Mouse (Mus musculus): Measurements from ENCODE around the gene Gucd1.

Gucd1 gene

DNA sequence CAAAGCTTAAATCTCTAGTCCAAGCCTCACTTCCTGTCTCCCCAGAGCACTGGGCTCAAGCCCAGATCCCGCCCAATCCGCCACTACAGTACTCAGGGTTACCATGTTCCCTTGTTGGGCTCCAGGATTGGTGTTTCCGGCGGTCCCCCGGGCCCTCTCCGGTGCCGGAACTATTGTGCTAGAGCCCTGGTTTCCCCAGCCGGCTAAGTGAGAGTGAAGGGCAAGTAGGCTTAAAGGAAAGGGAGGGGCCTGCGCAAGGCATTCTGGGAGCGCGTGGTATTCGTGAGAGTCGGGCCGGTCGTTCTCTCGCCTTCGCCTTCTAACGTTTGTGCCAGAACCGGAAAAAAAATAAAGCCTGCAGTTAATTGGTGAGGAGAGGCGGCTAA, at the start of gene Gucd1:
Gucd1 (minus strand) TSS at position 215 of the 386 bp plus-strand sequence.
- CTCF ChIA-PET: no interaction called here
- POLR2A ChIA-PET: interaction anchor here in 3 of 4 experiments (0.6 to 2.2 kb wide), 23 partner anchors 9 to 952 kb away, joined by 3 to 10 read pairs (median 3); partner anchors contain the start of gene Mmp11 (in 1 of the 3)

DNA sequence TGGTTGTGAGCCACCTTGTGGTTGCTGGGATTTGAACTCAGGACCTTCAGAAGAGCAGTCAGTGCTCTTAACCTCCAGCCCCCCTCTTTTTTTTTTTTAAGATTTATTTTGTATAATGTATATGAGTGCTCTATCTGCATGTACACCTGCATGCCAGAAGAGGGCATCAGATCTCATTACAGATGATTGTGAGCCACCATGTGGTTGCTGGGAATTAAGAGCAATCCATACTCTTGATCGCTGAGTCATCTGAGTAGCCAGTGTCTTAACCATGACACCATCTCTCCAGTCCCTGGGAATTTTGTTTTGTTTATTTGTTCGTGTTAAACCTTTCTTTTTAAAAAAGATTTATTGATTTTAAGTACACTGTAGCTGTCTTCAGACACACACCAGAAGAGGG, 49.0 kb upstream of the Gucd1 start:
- ChIA-PET POLR2A (interaction anchor here in 3 of 4 experiments (0.6 to 2.2 kb wide), 6 partner anchors 20 to 371 kb away, joined by 3 to 7 read pairs (median 3); partner anchors contain the start of genes Gucd1 (in 2 of the 3) and Snrpd3 (in 1 of the 3)), CTCF (interaction anchor here in 2 of 4 experiments (1.2 to 1.3 kb wide), 2 partner anchors 19 to 20 kb away, joined by 3 to 5 read pairs; no protein-coding TSS in a partner anchor)

DNA sequence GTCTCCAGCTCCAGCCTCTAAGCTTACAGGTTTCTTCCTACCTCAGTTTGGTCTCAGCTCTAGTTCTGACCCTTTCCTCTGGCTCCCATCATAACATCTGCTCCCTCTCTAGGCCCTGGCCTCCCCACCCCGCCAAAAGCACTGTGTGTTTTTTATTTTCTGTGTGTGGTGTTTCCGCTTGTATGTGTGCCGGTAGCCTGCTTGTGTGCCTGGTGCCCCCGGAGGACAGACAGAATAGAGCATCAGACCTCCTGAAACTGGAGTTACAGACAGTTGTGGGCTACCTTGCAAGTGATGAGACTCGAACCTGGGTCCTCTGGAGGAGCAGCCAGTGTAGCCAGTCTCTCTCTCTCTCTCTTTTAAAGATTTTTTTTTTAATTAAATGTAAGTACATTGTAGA, 48.5 kb upstream of the Gucd1 start:
- POLR2A ChIA-PET: interaction anchor here in 3 of 4 experiments (0.6 to 2.2 kb wide), 14 partner anchors 9 to 1672 kb away, joined by 3 to 9 read pairs (median 3); partner anchors contain the start of genes Gucd1 (in 2 of the 3), Ddt (in 1 of the 3), Gm20441 (in 1 of the 3) and Gstt3 (in 1 of the 3)
- CTCF ChIA-PET: interaction anchor here in 2 of 4 experiments (1.1 to 1.3 kb wide), 3 partner anchors 20 to 285 kb away, joined by 3 to 5 read pairs (median 3); no protein-coding TSS in a partner anchor

DNA sequence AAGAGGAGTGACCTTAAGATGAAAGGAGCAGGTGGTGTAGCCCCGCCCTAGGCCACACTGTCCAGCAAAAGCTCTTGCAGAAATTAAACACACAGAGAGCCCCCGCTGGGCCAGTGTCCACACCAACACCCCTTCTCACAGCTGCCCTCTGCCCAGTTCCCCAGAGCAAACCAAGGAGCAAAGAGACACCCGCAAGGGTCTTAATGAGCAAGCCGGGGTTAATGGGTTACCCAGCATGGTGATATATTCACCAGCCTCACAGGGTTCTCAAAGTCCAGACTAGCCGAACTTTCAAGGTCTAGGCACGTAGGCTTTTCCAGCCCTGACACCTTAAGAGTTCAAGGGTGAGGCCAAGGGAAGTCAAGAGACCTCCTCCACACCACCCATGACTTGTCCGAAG, 48.1 kb upstream of the Gucd1 start:
- CTCF ChIA-PET: interaction anchor here (0.6 to 1.3 kb wide), 7 partner anchors 19 to 316 kb away, joined by 3 to 5 read pairs (median 3); no protein-coding TSS in a partner anchor
- POLR2A ChIA-PET: interaction anchor here in 3 of 4 experiments (0.6 to 2.2 kb wide), 21 partner anchors 9 to 1672 kb away, joined by 3 to 9 read pairs (median 4); partner anchors contain the start of genes Ddt (in 2 of the 3), Gucd1 (in 2 of the 3), Cabin1 (in 1 of the 3) and Gm20441 (in 1 of the 3)

DNA sequence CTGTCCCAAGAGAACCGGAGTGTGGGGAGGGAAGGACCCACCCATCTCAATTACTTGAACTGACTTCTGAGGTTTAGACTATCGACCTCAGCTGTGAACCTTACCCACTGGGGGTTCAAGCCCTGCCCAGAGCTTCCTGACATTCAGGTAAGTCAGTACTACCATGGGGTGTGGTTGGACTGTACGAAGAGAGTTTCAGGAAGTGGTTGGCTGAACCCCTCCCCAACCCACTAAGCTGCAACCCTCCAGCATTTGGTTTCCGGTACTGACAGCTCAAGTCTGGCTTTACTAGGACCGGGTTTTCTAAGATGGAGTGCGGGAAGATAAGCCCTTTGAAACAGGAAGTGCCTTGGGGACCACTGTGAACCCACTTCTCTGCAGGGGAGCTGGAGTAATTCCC, 47.7 kb upstream of the Gucd1 start:
- CTCF ChIA-PET: interaction anchor here (0.5 to 1.3 kb wide), 9 partner anchors 20 to 386 kb away, joined by 3 to 5 read pairs (median 3); partner anchors contain the start of gene Susd2 (in 1 of the 4)
- POLR2A ChIA-PET: interaction anchor here (0.5 to 2.2 kb wide), 27 partner anchors 8 to 608 kb away, joined by 3 to 7 read pairs (median 3); partner anchors contain the start of genes Ddt (in 2 of the 4), Gucd1 (in 2 of the 4), Cabin1 (in 1 of the 4) and Gm20441 (in 1 of the 4)

DNA sequence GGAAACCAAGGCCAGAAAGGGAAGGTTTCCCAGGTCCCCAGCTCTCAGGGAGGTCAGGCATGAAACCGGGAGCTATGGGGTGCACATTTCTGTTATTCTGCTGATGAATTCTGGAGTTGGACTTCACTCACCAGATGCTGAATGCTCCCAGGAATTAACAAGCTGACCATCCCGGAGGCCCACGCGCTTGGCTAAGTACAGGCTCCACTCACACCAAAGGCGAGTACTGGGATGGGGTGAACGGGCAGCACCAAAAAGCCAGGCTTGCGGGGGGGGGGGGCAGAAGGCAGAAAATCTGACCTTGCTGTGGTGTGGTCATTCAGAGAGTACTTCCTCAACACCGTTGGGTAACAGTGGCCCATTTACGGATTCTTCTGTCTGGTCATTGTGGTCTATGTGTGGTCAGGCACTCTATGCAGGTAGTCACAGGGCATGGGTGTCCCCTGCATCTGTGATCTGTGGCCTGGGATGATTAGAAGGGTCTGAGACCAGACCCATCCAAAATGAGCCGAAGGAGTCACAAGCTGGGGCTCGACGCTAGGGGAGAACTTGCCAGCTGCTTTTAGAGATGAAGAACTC, 47.0 kb upstream of the Gucd1 start:
- POLR2A ChIA-PET: interaction anchor here (0.5 to 2.2 kb wide), 32 partner anchors 9 to 683 kb away, joined by 3 to 8 read pairs (median 4); partner anchors contain the start of genes Ddt (in 2 of the 4), Gucd1 (in 2 of the 4), Cabin1 (in 1 of the 4) and Gstt2 (in 1 of the 4)
- CTCF ChIA-PET: interaction anchor here in 3 of 4 experiments (0.5 to 1.1 kb wide), 8 partner anchors 22 to 1070 kb away, joined by 3 to 6 read pairs (median 3); partner anchors contain the start of gene Susd2 (in 1 of the 3)

DNA sequence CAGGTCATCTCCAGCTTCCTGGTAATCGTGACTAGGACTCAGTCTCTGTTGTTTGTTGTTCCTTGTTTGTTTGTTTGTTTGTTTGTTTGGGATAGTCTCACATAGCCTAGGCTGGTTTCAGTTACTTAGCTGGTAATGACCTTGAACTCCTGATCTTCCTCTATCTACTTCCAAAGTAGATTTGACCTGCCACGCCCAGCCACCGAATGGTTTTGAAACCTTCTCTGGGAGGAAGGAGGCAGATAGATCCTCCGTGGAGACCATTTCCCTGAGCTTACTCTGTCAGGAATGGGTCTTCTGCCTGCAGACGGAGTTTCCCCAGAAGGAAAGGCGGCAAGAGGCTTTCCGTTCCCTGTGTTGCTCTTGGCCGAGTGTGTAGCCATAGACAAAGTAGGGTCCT, 44.8 kb upstream of the Gucd1 start:
- CTCF ChIA-PET: interaction anchor here in 3 of 4 experiments (0.5 to 1.6 kb wide), 6 partner anchors 11 to 785 kb away, joined by 3 to 26 read pairs (median 4); no protein-coding TSS in a partner anchor

DNA sequence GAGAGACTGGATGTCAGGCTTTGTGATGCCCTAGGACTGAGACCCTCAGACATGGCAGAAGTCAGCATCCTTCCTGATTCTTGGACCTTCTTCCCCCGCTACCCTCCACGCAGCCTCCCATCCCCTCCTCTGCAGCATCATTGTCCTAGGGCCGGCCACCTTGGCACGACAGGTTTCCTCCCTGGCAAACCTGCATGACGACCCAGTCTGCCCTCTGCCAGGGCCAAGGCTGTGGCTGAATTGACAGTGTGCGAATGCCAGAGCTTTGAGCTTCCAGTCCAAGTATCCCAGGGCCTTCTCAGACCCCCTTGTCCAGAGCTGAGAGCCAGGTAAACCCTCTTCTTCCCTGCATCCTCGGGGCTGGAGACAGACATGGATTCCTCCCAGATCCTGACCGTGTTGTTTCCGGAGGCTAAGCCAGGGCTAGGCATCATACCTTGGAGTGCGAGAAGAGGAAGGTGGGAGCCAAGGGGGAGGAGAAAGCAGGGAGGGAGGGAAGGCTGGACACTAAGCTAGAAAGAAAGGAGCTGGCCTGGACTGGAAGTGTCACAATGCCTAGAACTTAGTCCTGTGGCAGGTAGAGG, 43.4 kb upstream of the Gucd1 start, which contains the start of gene Ggt1:
Ggt1 (plus strand) TSS at position 534 of the 584 bp plus-strand sequence.
- CTCF ChIA-PET: interaction anchor here in 2 of 4 experiments (0.6 to 1.7 kb wide), 5 partner anchors 25 to 1062 kb away, joined by 3 to 4 read pairs (median 3); no protein-coding TSS in a partner anchor
- POLR2A ChIA-PET: interaction anchor here in 2 of 4 experiments (0.6 to 2.3 kb wide), 7 partner anchors 7 to 298 kb away, joined by 3 to 13 read pairs (median 4); partner anchors contain the start of gene Mif (in 1 of the 2)

More for the DNA sequence above, 44.8 kb upstream of the Gucd1 start:
- POLR2A ChIA-PET: interaction anchor here in 2 of 4 experiments (0.5 to 2.3 kb wide), 14 partner anchors 9 to 320 kb away, joined by 3 to 13 read pairs (median 4); partner anchors contain the start of genes Gucd1 (in 1 of the 2) and Snrpd3 (in 1 of the 2)

DNA sequence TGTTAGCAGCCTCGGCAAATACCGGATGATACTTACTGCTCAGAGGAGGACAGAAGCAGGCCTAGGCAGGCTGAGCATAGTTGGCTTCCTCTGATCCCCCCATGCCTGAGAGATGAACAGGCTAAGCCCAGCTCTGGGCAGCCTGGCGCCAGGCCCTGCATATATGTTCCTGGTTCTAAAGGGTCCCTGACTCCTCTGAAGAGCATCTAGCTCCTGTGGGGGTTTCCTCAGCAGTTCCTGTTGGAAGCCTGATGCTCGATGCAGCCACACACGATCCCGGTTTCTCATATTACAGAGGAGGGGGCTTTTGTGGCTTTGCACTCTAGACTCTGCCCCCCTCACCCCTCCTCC, 42.8 kb upstream of the Gucd1 start:
- ChIA-PET POLR2A (interaction anchor here in 3 of 4 experiments (0.5 to 1.9 kb wide), 7 partner anchors 8 to 300 kb away, joined by 3 to 5 read pairs (median 3); partner anchors contain the start of gene Mif (in 2 of the 3)), CTCF (interaction anchor here in 2 of 4 experiments (0.6 to 1.7 kb wide), 4 partner anchors 26 to 384 kb away, joined by 3 to 4 read pairs (median 3); no protein-coding TSS in a partner anchor)

DNA sequence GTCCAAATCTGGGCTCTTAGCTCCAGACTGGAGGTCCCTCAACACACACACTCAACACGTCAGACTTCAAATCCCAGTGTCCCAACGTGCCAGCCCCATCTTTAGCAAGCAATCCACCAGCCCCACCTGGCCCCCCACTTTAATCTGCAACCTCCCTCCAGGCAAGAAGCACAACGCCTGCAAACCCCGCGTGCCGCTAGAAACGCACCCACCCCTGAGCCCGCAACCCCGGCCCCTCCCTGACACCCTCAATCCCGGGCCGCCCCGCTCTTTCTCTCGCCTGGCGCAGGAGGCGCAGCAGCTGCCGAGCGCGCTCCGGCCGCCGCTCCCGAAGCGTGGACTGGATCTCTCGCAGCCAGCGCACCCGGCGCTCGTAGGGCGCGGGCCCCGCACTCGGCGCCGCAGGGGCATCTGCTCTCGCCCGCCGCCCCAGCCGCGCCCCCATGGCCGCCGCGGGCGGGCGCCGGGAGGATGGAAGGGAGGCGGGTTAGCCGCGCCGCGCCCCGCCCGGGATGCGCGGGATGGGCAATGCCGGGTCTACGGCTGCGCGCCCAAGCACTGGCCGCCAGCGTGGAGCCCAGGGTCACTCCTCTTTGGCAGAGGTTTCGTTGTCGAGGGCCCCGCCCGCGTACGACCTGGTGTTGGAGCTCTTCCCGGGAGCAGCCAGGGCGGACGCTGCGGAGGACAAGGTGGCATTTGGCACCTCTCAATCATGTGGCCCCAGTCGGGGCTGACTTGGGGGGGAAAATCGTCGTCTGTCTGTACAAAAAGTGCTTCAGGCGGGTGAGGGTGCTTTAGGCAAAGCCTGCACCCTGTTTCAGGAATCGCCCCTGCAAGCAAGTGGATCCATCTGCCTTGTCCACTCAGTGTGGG, 42.1 kb upstream of the Gucd1 start, which contains the start of gene Lrrc75b:
Lrrc75b (minus strand) TSS at position 655 of the 873 bp plus-strand sequence.
- POLR2A ChIA-PET: interaction anchor here (0.5 to 1.9 kb wide), 12 partner anchors 8 to 336 kb away, joined by 3 to 5 read pairs (median 3); partner anchors contain the start of gene Mif (in 2 of the 4)

DNA sequence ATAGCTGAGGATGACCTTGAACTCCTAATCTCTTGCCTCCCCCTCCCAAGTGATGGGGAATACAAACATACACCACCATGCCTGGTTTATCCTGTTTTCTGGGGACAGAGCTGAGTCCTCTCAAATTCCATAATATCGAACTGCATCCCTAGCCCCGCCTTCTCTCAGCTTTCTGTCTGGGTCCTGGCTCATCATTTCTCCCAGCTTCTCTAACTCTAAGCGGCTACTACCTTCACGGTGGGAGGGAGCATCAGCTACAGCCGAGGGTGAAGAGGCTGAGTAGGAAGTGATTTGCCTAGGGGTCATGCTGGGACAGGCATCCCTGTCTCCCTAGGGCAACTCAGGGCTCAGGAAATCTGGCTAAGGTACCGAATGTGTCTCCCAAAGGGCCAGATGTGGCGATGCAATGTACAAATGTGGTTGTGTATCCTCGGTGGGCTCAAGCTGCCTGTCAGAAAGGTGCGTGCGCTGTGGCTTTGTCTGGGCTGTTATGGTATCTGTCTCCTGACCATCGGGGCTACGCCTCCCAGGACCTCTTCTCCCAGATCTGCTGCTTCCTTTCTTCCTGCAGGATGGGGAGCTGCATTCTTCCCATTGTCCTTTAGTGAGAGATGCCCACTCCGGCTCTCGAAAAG, 41.4 kb upstream of the Gucd1 start:
- ChIA-PET POLR2A (interaction anchor here in 3 of 4 experiments (0.5 to 1.9 kb wide), 8 partner anchors 9 to 336 kb away, joined by 3 to 5 read pairs (median 3); no protein-coding TSS in a partner anchor), CTCF (interaction anchor here in 1 of 4 experiments (1.5 kb wide), 1 partner anchor 27 kb away, joined by 3 read pairs; no protein-coding TSS in a partner anchor)

More for the DNA sequence above, 42.1 kb upstream of the Gucd1 start, which contains the start of gene Lrrc75b:
- CTCF ChIA-PET: interaction anchor here in 2 of 4 experiments (1.0 kb wide), 2 partner anchors 26 to 76 kb away, joined by 3 read pairs; no protein-coding TSS in a partner anchor

DNA sequence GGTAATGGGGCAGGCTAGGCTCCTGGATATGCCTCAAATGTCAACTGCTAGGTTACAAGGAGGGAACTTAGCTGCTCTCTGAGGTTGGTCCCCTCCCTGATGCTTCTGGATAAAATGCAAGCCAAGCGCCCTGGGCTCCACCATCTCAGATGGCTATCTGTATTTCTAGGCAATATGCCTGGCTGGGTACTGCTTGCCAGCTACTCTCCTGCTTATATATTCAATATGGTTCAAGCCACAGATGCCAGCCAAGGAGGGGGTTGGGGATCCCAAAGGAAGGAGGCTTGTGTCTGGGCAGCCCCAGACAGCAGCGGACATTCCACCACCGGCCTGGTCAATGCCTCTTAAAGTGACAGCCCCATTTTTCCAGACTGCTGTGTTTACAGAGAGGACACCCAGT, 40.7 kb upstream of the Gucd1 start:
- ChIA-PET POLR2A (interaction anchor here in 1 of 4 experiments (1.2 kb wide), 2 partner anchors 40 to 337 kb away, joined by 3 to 4 read pairs; no protein-coding TSS in a partner anchor), CTCF (interaction anchor here in 1 of 4 experiments (1.5 kb wide), 1 partner anchor 27 kb away, joined by 3 read pairs; no protein-coding TSS in a partner anchor)

DNA sequence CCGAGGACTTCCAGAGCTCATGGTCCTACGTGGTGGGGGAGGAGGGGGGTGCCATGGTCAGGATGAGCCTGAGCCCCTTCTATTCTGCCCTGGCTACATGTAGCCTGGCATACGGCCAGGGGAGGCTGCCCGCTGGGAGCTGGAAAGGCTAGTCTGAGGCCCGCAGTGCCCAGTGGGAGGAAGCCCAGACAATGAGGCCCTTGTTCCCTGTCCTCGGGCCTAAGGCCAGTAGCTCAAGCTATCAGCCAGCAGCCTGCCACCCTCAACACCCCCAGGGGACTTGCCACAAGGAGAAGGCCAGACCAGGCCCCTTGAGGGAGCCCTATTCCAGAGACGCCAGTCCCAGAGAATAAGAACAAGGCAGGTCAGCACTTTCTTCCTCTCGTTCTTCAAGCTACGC, 38.3 kb upstream of the Gucd1 start:
- POLR2A ChIA-PET: interaction anchor here in 1 of 4 experiments (0.7 to 1.6 kb wide), 5 partner anchors 8 to 279 kb away, joined by 3 to 5 read pairs (median 3); no protein-coding TSS in a partner anchor
- CTCF ChIA-PET: interaction anchor here in 1 of 4 experiments (1.1 kb wide), 1 partner anchor 31 kb away, joined by 3 read pairs; no protein-coding TSS in a partner anchor

DNA sequence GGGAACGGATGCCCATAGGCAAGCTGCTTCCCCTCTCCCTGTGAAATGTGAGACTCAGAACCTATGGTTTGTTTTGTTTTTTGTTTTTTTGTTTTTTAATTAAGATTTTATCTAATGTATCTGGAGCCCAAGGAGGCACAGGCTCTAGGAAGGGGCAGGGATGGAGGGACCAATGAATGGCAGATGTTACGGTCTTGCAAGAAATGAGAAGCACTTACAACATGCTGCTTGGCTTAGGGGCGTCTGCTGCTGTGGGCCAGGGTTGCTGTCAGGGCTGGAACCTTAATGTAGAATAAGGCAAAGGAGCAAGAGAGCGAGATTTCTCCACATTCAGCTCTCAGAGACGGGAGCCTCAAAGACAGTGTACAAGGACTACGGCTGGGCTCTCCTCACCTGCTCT, 37.8 kb upstream of the Gucd1 start:
- ChIA-PET CTCF (interaction anchor here in 1 of 4 experiments (0.8 kb wide), 1 partner anchor 20 kb away, joined by 3 read pairs; no protein-coding TSS in a partner anchor), POLR2A (interaction anchor here in 1 of 4 experiments (0.7 to 1.6 kb wide), 5 partner anchors 9 to 280 kb away, joined by 3 to 5 read pairs (median 3); no protein-coding TSS in a partner anchor)

DNA sequence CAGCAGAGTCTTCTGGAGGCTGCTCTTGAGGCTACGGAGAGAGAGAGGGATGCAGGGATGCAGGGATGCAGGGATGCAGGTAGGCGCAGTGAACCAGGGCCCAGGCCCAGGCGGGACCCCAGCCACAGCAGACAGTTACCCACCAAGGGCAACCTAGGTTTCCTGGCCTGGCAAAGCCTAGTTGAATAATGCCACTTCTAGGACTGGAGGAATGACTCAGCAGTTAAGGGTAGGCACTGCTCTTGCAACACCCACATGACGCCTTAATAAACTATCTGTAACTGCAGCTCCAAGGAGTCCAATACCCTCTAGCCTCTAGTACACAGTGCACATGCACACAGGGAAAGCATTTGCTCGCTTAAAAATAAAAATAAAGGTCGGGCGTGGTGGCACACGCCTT, 36.3 kb upstream of the Gucd1 start:
- CTCF ChIA-PET: interaction anchor here in 1 of 4 experiments (0.7 kb wide), 1 partner anchor 307 kb away, joined by 3 read pairs; no protein-coding TSS in a partner anchor
- POLR2A ChIA-PET: interaction anchor here in 2 of 4 experiments (0.9 to 3.3 kb wide), 2 partner anchors 8 to 12 kb away, joined by 3 to 13 read pairs; partner anchors contain the start of gene Ggt1 (in 1 of the 2)
